Mouse (Mus musculus): ENCODE results near the gene Cd300ld5. TPM values are rescaled to one million over a fixed set of nuclear protein-coding genes. Genes with fewer than 3 reads are reported as not detected.

The Cd300ld5 gene
- polyA plus RNA-seq, 1 experiment from 2014 or later: not detected

- Histone ChIP-seq H3K4me1 (ENCODE audit: control insufficient read depth, insufficient read depth, low read length) (no peaks in the 10 kb centered on the region), H3K4me2 (ENCODE audit: low read depth, low read length) (no peak overlapping the region), H3K27ac (replicated peaks; ENCODE audit: low read depth, low read length) (no peak overlapping the region), H3K36me3 (ENCODE audit: control insufficient read depth, insufficient read depth, low read length) (no peaks in the 10 kb centered on the region), H3K27me3 (replicated peaks; ENCODE audit: control insufficient read depth, insufficient read depth, low read length) (no peaks in the 10 kb centered on the region), H3K9me3 (ENCODE audit: control insufficient read depth, low read length) (no peaks in the 10 kb centered on the region), H3K4me3 (ENCODE audit: low read depth, low read length) (no peak overlapping the region), H3K9ac (ENCODE audit: low read depth, low read length) (no peak overlapping the region)
- 85% methylated on average over 1 of the region's 1 CpGs for WGBS
- no peak for ATAC-seq (ENCODE audit: low read depth)
- DNase-seq (ENCODE audit: low spot score): no peak
These were observed 39.9 kb upstream of the Cd300ld5 start for GRCm38 (mm10) chr11:115077436-115077835.

DNA sequence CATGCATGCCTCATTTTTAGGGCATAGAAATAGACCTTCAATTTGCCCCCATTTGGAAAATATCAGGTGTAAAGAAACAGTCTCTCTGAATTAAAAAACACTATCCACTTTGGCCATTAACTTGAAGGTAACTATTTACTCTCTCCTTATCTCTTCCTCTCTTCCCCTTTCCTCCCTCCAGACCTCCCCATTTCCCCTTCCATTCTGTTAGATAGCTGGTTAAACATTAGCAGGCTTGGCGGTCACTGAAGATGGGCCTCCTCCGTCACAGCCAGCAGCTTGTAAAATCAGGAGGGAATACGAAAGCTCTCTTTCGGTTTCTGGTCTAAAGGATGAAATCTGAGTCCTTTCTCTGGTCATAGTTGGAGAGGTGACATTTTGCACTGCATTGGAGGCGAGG, 38.3 kb upstream of the Cd300ld5 start:
- H3K4me1 ChIP-seq (ENCODE audit: control insufficient read depth, insufficient read depth, low read length): peaks cover 3% of the 10 kb centered on the region; the same call in 1 of the 2 replicates
- DNase-seq (ENCODE audit: low spot score) (no peak), ATAC-seq (ENCODE audit: low read depth) (no peak)
- no peaks in the 10 kb centered on the region for H3K9me3 ChIP-seq (ENCODE audit: control insufficient read depth, low read length)
- H3K4me3 ChIP-seq (ENCODE audit: low read depth, low read length): no peak overlapping the region
- H3K27ac ChIP-seq (replicated peaks; ENCODE audit: low read depth, low read length): no peak overlapping the region
- no peak overlapping the region for H3K4me2 ChIP-seq (ENCODE audit: low read depth, low read length)
- no peaks in the 10 kb centered on the region for H3K27me3 ChIP-seq (replicated peaks; ENCODE audit: control insufficient read depth, insufficient read depth, low read length)
- no peak overlapping the region for H3K9ac ChIP-seq (ENCODE audit: low read depth, low read length)
- H3K36me3 ChIP-seq (ENCODE audit: control insufficient read depth, insufficient read depth, low read length): no peaks in the 10 kb centered on the region
- WGBS: 66% methylated on average over 5 of the region's 5 CpGs

GRCm38 (mm10) chr11:115075407-115075806, 37.8 kb upstream of the Cd300ld5 start:
- no peaks in the 10 kb centered on the region for H3K36me3 ChIP-seq (ENCODE audit: control insufficient read depth, insufficient read depth, low read length)
- H3K27me3 ChIP-seq (replicated peaks; ENCODE audit: control insufficient read depth, insufficient read depth, low read length): no peaks in the 10 kb centered on the region
- peaks cover 3% of the 10 kb centered on the region; the same call in 1 of the 2 replicates for H3K4me1 ChIP-seq (ENCODE audit: control insufficient read depth, insufficient read depth, low read length)
- no peak overlapping the region for H3K4me2 ChIP-seq (ENCODE audit: low read depth, low read length)
- H3K4me3 ChIP-seq (ENCODE audit: low read depth, low read length): no peak overlapping the region
- no peak overlapping the region for H3K27ac ChIP-seq (replicated peaks; ENCODE audit: low read depth, low read length)
- no peak overlapping the region for H3K9ac ChIP-seq (ENCODE audit: low read depth, low read length)
- no peaks in the 10 kb centered on the region for H3K9me3 ChIP-seq (ENCODE audit: control insufficient read depth, low read length)
- DNase-seq (ENCODE audit: low spot score): no peak
- peak; percentile 50; the same call in 1 of the 2 replicates for ATAC-seq (ENCODE audit: low read depth)
- WGBS: 75% methylated on average over 7 of the region's 7 CpGs

- Histone ChIP-seq H3K4me3 (ENCODE audit: low read depth, low read length) (no peak overlapping the region), H3K9me3 (ENCODE audit: control insufficient read depth, low read length) (no peaks in the 10 kb centered on the region), H3K27ac (replicated peaks; ENCODE audit: low read depth, low read length) (no peak overlapping the region), H3K4me2 (ENCODE audit: low read depth, low read length) (no peak overlapping the region), H3K27me3 (replicated peaks; ENCODE audit: control insufficient read depth, insufficient read depth, low read length) (no peaks in the 10 kb centered on the region), H3K9ac (ENCODE audit: low read depth, low read length) (no peak overlapping the region), H3K36me3 (ENCODE audit: control insufficient read depth, insufficient read depth, low read length) (no peaks in the 10 kb centered on the region), H3K4me1 (ENCODE audit: control insufficient read depth, insufficient read depth, low read length) (peaks cover 3% of the 10 kb centered on the region; the same call in 1 of the 2 replicates)
- 59% methylated on average over 5 of the region's 5 CpGs for WGBS
- DNase-seq (ENCODE audit: low spot score) (no peak), ATAC-seq (ENCODE audit: low read depth) (no peak)
These were observed 35.4 kb upstream of the Cd300ld5 start for GRCm38 (mm10) chr11:115073002-115073401.

- Histone ChIP-seq H3K4me3 (ENCODE audit: low read depth, low read length) (no peak overlapping the region), H3K36me3 (ENCODE audit: control insufficient read depth, insufficient read depth, low read length) (no peaks in the 10 kb centered on the region), H3K4me1 (ENCODE audit: control insufficient read depth, insufficient read depth, low read length) (peaks cover 3% of the 10 kb centered on the region; the same call in 1 of the 2 replicates), H3K4me2 (ENCODE audit: low read depth, low read length) (peak overlapping the region; percentile 36), H3K27ac (replicated peaks; ENCODE audit: low read depth, low read length) (no peak overlapping the region), H3K9ac (ENCODE audit: low read depth, low read length) (no peak overlapping the region), H3K27me3 (replicated peaks; ENCODE audit: control insufficient read depth, insufficient read depth, low read length) (no peaks in the 10 kb centered on the region), H3K9me3 (ENCODE audit: control insufficient read depth, low read length) (no peaks in the 10 kb centered on the region)
- 12% methylated on average over 14 of the region's 14 CpGs for WGBS
- DNase-seq (ENCODE audit: low spot score): peak; percentile 36
- ATAC-seq (ENCODE audit: low read depth): no peak; the same call in 1 of the 2 replicates
These were observed 34.2 kb upstream of the Cd300ld5 start for GRCm38 (mm10) chr11:115071631-115072294.

DNA sequence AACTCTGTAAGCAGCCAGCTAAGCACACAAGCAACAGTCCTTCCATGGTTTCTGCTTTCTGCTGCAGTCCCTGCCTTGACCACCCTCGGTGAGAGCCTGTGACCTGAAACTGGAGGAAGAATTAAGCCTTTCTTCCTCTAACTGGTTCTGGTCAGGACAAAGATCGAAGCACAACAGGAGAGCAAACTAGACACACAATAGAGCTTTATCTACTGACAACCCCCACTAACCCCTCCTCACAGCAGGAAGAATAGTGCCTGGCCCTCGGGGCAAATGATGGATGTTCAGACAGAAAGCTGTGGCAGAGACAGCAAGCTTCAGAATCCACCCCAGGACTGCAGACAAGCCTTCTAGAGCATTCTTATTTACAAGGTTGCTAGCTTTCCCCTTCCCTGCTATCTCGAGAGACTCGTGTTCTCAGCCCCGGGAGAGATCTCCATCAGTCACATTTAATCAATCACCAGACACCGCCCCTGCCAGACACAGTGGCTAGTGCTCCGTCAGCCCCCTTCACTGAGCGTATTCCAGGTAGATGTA, 33.5 kb upstream of the Cd300ld5 start:
- H3K4me2 ChIP-seq (ENCODE audit: low read depth, low read length): peak overlapping the region; percentile 36
- ATAC-seq (ENCODE audit: low read depth): no peak
- WGBS: 6% methylated on average over 9 of the region's 9 CpGs

GRCm38 (mm10) chr11:115066768-115067167, 29.2 kb upstream of the Cd300ld5 start:
- ATAC-seq (ENCODE audit: low read depth) (no peak), DNase-seq (ENCODE audit: low spot score) (no peak)
- Histone ChIP-seq H3K4me3 (ENCODE audit: low read depth, low read length) (no peak overlapping the region), H3K27me3 (replicated peaks; ENCODE audit: control insufficient read depth, insufficient read depth, low read length) (no peaks in the 10 kb centered on the region), H3K4me1 (ENCODE audit: control insufficient read depth, insufficient read depth, low read length) (peaks cover 3% of the 10 kb centered on the region; the same call in 1 of the 2 replicates), H3K36me3 (ENCODE audit: control insufficient read depth, insufficient read depth, low read length) (no peaks in the 10 kb centered on the region), H3K9ac (ENCODE audit: low read depth, low read length) (no peak overlapping the region), H3K9me3 (ENCODE audit: control insufficient read depth, low read length) (no peaks in the 10 kb centered on the region), H3K27ac (replicated peaks; ENCODE audit: low read depth, low read length) (no peak overlapping the region), H3K4me2 (ENCODE audit: low read depth, low read length) (no peak overlapping the region)
- 63% methylated on average over 6 of the region's 6 CpGs for WGBS

More for the DNA sequence above, 33.5 kb upstream of the Cd300ld5 start:
- H3K4me3 ChIP-seq (ENCODE audit: low read depth, low read length): no peak overlapping the region
- H3K9me3 ChIP-seq (ENCODE audit: control insufficient read depth, low read length): no peaks in the 10 kb centered on the region
- H3K27ac ChIP-seq (replicated peaks; ENCODE audit: low read depth, low read length): no peak overlapping the region
- H3K27me3 ChIP-seq (replicated peaks; ENCODE audit: control insufficient read depth, insufficient read depth, low read length): no peaks in the 10 kb centered on the region
- no peaks in the 10 kb centered on the region for H3K36me3 ChIP-seq (ENCODE audit: control insufficient read depth, insufficient read depth, low read length)
- H3K9ac ChIP-seq (ENCODE audit: low read depth, low read length): no peak overlapping the region
- DNase-seq (ENCODE audit: low spot score): no peak
- H3K4me1 ChIP-seq (ENCODE audit: control insufficient read depth, insufficient read depth, low read length): peaks cover 3% of the 10 kb centered on the region; the same call in 1 of the 2 replicates

DNA sequence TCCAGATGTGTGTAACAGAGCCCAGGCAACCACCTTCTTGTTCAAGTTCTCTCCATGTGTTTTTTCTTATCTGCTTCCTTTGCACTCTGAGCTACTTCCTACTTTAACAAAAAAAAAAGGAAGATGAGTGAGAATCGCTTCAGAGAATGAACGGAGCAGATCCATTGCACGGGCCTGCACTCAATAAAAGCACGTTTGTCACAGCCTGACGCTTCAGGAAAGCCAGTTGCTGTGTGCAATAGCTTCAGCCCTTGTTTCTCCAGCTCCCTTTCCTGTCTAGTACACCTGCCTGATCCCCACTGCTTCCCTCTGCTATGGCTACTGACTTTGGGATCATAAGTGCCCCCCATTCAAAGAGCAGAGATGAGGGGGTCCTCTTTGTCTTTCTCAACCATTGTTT, 24.5 kb upstream of the Cd300ld5 start, which contains the start of gene Cd300e:
Gene Cd300e, minus strand, starts transcription at position 101 of the 400 bp plus-strand sequence.
- H3K9me3 ChIP-seq (ENCODE audit: control insufficient read depth, low read length): no peaks in the 10 kb centered on the region
- H3K4me1 ChIP-seq (ENCODE audit: control insufficient read depth, insufficient read depth, low read length): no peaks in the 10 kb centered on the region
- H3K27me3 ChIP-seq (replicated peaks; ENCODE audit: control insufficient read depth, insufficient read depth, low read length): no peaks in the 10 kb centered on the region
- H3K36me3 ChIP-seq (ENCODE audit: control insufficient read depth, insufficient read depth, low read length): no peaks in the 10 kb centered on the region
- WGBS: 44% methylated on average over 5 of the region's 5 CpGs
- H3K27ac ChIP-seq (replicated peaks; ENCODE audit: low read depth, low read length): no peak within 1 kb of the TSS
- DNase-seq (ENCODE audit: low spot score) (no peak), ATAC-seq (ENCODE audit: low read depth) (no peak)
- no peak within 1 kb of the TSS for H3K4me2 ChIP-seq (ENCODE audit: low read depth, low read length)
- H3K4me3 ChIP-seq (ENCODE audit: low read depth, low read length): no peak within 1 kb of the TSS
- H3K9ac ChIP-seq (ENCODE audit: low read depth, low read length): no peak within 1 kb of the TSS

- Histone ChIP-seq H3K36me3 (ENCODE audit: control insufficient read depth, insufficient read depth, low read length) (no peaks in the 10 kb centered on the region), H3K4me1 (ENCODE audit: control insufficient read depth, insufficient read depth, low read length) (no peaks in the 10 kb centered on the region), H3K4me2 (ENCODE audit: low read depth, low read length) (no peak overlapping the region), H3K27me3 (replicated peaks; ENCODE audit: control insufficient read depth, insufficient read depth, low read length) (no peaks in the 10 kb centered on the region), H3K9me3 (ENCODE audit: control insufficient read depth, low read length) (no peaks in the 10 kb centered on the region), H3K27ac (replicated peaks; ENCODE audit: low read depth, low read length) (no peak overlapping the region), H3K9ac (ENCODE audit: low read depth, low read length) (no peak overlapping the region), H3K4me3 (ENCODE audit: low read depth, low read length) (no peak overlapping the region)
- WGBS: 80% methylated on average over 2 of the region's 2 CpGs
- ATAC-seq (ENCODE audit: low read depth) (no peak), DNase-seq (ENCODE audit: low spot score) (no peak)
These were observed 22.2 kb upstream of the Cd300ld5 start for GRCm38 (mm10) chr11:115059797-115060196.
